Mouse (Mus musculus) urinary bladder, postnatal 14 days (tissue): Measurements from ENCODE around the gene Fam222b.

Experiments used
- DNase-seq: peaks from one replicate; pipeline ENCODE4 v3.0.0; 2021; ENCODE audit warnings: low spot score

Gene Fam222b

GRCm38 (mm10) chr11:78136132-78136531 lies 41.7 kb downstream of the Fam222b start:
- no peak for DNase-seq

- no peak for DNase-seq
These were observed 43.1 kb downstream of the Fam222b start for GRCm38 (mm10) chr11:78137584-78137983.

GRCm38 (mm10) chr11:78138023-78138422 lies 43.6 kb downstream of the Fam222b start:
- DNase-seq, result no peak

DNA sequence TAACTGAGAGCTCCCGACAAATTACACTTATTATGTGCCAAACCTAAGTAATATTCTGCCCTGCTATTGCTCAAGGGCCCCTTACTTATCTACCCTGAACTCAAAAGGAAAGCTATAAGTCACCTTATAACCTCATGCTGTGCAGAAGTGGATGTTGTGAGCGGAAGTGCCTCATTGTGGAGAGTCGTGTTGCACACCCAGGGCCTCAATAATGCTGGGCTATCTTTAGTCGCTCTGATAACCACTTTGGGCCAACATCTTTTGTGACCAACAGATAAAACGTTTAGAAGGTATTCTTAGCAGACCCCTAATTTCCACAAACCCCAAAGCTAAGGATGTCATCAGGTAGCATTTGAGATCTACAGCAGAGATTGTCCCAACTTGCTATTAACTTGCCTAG lies 46.2 kb downstream of the Fam222b start:
- no peak for DNase-seq

- no peak for DNase-seq
These were observed 49.1 kb downstream of the Fam222b start for GRCm38 (mm10) chr11:78143520-78143919.

DNA sequence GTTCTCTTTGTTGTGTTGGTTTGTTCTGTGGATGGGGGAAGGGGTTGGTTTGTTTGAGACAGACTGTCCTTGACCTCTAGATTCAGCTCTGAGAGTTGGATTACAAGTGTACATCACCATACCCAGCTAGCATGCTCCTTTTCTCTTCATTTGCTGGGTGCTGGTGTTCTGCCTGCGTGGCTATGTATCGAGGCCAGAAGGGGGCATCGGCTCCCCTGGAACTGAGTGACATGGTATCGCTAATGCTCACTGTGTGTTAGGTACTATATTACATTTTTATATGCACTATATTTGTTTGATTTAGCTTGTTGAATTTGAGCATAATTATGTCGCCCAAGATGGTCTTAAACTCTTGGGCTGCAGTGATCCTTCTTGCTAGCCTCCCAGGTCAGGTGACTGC lies 51.7 kb downstream of the Fam222b start:
- no peak for DNase-seq

DNA sequence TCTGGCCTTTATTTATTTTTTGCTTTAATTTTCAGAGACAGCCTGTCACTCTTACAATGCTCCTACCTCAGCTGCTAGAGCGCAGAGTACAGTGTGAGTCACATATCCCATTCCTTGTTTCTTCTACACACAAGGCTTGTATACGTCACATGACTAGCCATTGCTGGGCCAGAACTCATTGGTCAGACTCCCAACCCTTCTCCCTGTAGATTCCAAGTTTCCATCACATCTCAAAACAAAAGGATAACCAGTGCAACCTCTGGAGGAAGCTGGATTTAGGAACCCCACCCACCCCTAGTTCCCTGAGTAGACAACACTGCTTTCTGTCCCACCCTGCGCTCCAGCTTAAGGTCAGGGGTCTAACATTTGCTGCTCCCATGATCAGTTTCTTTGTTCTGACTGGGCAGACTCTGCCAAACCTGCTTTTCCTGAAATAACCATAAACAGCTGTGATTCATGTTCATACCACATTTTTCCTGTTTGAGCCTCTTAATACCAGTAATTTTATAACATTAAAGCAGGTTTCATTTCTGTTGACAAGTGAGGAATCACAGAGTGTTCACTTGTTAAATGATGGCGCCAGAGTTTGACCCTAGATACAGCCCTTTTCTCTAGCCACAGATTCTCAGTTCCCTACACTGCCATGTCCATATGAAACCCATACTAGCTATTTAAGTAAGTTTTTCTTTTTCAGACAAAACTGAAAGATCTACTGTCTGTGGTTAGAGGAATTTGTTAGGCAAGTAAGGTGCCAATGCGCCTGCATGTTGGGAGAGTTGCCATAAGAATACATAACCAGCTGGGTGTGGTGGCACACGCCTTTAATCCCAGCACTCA lies 52.5 kb downstream of the Fam222b start:
- DNase-seq, result no peak

DNA sequence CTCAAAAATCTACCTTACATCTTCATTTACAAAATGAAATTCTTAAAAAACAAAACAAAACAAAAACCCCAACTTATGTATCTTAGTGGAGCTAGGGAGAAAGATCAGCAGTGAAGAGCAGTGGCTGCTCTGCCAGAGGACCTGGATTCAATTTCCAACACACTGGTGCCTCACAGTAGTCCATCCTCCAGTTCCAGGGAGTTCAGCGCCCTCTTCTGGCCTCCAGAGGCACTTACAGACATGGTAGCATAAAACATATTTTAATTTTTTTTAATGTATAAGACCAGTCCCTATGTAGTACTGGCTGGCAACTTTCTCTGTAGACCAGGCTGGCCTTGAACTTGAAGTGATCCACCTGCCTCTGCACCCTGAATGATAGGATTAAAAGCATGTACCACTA lies 56.7 kb downstream of the Fam222b start:
- DNase-seq, result no peak

GRCm38 (mm10) chr11:78152299-78153231 lies 58.1 kb downstream of the Fam222b start:
- peak; percentile 54 for DNase-seq

DNA sequence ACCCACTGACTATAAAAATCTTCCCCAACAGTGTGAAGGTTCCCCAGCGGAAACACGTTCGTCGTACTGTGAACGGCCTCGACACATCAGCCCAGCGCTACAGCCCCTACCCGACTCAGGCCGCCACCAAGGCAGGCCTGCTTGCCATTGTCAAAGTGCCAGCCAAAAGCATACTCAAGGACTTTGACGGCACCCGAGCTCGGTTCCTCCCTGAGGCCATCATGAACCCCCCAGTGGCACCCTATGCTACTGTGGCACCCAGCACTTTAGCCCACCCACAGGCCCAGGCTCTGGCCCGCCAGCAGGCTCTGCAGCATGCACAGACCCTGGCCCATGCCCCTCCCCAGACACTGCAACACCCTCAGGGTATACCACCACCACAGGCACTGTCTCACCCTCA lies 59.3 kb downstream of the Fam222b start:
- DNase-seq, result no peak

GRCm38 (mm10) chr11:78155674-78156073 lies 61.2 kb downstream of the Fam222b start:
- no peak for DNase-seq

- no peak for DNase-seq
These were observed 61.8 kb downstream of the Fam222b start for GRCm38 (mm10) chr11:78156156-78156699.

DNA sequence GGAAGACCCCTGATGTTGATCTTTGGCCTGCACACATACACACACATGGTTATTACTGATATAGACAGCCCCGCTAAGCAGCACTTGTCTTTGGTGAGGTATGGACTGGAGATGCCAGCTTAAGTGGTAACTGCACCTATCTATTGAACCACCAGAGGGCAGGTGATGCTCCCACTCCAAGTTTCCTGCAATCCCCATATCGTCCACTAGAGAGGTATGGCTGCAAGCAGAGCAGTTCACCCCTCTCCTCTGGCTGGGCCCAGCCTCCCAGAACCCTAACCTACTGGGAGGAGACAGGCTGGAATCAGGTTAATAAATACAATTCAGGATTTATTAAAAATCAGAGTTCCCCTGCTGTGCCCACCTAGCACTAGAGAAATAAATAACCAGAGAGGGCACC lies 64.6 kb downstream of the Fam222b start:
- peak; percentile 82 for DNase-seq

DNA sequence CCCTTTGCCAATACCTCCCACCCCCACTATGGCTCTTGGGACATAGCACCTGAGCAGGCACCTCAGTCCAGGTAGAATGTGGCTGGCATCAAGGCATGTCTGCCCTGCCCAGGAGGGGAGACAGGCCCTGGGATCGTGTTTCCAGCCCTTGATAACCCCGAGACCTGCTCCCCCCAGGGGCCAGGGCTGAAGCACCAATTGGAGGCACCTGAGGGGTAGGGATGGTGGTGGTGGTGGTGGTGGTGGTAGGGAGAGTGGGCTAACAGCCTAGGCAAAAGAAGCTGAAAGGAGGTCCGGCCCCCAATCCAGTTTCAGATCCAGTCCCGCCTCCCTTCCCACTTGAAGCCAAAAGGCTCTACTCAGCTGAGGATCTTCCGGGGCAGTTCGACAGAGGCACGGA lies 65.1 kb downstream of the Fam222b start:
- no peak for DNase-seq

DNA sequence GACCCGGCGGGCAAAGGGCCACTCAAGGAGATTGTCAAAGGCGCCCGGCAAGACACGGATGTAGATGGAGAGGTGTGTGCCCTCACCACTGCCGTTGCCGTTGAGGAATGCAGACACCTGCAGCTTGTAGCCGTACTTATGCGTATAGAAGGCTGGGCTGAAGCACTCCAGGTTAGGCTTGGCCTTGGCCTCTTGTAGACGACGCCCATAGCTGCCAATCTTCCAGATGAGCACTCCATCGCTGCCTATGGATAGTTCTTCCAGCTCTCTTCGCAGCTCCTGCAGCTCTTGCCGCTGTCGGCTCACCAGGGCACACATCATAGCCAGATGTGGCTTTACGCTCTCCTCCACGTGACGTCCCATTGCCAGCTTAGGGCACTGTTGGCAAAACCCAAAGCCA lies 65.7 kb downstream of the Fam222b start:
- no peak for DNase-seq

- DNase-seq, result no peak
These were observed 66.2 kb downstream of the Fam222b start for GRCm38 (mm10) chr11:78160675-78161074.

DNA sequence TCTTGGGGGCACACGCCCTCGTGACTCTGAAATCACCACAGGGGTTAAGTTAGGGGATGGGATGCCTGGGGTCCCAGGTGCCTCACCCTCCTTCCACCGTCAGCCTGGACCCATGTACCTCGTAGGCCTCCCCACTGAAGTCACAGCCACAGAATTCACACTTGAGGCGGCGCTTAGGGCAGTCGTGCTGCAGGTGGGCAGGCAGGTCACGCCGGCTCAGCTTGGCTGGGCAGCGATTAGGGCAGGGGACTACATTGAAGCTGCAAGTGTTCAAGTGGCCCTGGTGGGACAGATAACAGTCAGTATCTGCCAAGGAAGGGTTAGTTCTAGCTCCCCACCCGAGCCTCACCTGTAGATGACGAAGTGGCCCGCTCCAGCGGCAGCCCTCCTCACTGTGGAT lies 66.7 kb downstream of the Fam222b start:
- no peak for DNase-seq

DNA sequence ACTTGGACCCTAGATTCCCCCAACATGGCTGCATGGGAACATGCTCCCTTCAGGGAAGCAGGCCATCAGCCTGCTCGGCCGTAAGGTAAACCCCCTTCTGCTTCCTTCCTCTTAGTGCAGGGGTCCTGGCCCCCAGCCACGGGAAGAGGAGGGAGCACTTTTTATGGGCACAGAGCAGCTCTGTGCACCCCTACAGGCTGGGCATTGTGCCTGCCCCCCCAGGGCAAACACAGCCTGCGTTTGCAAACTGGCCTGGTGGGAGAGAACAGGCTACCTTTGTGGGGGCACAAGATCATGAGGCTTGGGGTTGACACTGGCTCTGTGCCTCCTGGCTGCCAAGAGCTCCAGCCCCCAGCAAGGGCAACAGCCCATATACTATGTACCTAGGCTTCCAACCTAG lies 67.5 kb downstream of the Fam222b start:
- DNase-seq, result no peak

GRCm38 (mm10) chr11:78162504-78162903 lies 68.0 kb downstream of the Fam222b start:
- DNase-seq, result no peak

DNA sequence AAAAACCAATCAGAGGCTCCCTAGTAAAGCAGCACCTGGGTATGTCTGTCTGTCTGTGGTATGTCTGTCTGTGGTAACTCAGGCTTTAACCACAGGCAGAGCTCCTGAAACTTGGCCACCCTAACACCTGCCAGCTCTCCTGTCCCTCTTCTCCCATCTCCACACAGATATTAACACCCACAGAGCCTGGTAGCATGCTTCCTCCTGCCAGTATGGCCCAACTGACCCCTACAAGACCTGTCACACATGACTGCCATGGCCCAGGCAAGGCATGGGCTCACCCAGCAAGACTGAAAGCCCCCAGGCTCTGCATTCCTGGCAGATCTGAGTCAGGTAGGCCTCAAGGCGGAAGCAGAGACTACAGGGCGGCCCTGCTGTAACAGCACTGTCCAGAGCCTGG lies 68.6 kb downstream of the Fam222b start:
- no peak for DNase-seq

DNA sequence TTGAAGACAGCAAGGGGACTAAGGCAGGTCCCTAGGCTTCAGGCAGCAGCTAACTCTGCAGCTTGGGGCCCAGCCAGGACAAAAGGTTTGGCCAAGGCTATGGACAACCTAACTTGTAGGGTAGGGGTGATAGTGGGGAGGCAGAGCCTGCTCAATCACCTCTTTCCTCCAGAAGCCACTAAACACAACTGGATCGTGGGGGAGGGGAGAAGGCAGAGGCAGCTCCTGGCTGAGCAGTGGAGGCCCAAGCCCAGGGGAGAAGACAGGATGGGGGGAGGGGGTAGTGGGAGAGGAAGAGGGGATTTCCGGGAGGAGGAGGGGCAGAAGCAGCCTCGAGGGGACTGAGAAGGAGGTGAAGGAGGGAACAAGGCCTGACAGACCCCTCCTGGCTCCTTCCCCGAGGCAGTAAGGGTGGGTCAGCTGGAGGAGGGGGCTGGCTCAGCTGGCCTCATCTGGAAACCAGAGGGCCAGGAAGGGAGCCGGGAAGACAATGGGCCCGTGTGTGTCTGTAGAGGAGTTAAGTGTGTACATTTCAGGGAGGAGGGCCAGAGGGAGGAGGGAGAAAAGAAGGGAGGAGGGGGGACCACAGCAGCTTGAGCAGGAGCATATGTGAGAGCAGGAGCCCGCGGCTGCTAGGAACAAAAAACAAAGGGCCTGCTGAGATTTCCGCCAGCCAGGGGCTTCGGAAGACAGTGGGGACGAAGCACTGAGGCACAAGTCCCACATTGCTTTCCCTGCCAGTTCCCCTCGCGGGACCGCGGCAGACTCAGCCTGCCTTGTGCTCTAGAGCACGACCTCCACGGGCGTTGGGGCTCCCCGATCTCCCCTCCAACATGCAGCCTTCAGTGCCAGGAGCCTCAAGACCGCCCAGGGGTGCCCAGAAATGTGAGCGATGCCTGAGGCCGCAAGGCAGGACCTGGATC lies 69.5 kb downstream of the Fam222b start:
- DNase-seq, result peak; percentile 62

DNA sequence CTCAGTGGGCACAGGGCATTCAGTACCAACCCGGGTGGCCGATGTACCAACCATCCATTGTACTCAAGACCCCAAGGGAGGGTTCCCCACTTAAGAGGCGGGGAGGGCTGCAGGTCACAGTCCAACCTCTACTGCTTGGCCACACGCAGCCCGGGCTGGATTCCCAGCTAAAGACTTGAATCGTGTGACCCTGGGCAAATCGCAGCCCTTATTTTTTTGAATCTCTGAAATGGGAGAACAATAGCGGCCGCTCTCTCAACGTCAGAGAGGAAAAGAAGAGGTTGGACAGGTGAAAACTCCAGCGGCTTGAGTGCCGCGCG lies 70.1 kb downstream of the Fam222b start:
- no peak for DNase-seq
